Mouse (Mus musculus) cerebellum, adult 2 months (tissue): ENCODE results near the gene Sdcbp2.

Source experiments
- CTCF ChIP-seq: fragments of 200-500 bp; IDR thresholded peaks from 2 replicates; pipeline ENCODE4 v1.5.1; 2011; ENCODE audit warnings: low read depth, mild to moderate bottlenecking, control low read depth, low read length, moderate library complexity, borderline replicate concordance; ENCODE audit not compliant: insufficient read depth
- POLR2A ChIP-seq: fragments of 200-500 bp; IDR thresholded peaks from 2 replicates; pipeline ENCODE4 v1.6.1; 2011; ENCODE audit warnings: low read length, control low read depth, borderline replicate concordance; ENCODE audit not compliant: insufficient read depth

GRCm38 (mm10) chr2:151575119-151575698, 2.8 kb downstream of the Sdcbp2 start:
- TF ChIP-seq CTCF (no peak), POLR2A (no peak)
